Mouse (Mus musculus) midbrain, embryonic 12.5 days (tissue): ENCODE results near the gene Fras1. TPM values are rescaled to one million over a fixed set of nuclear protein-coding genes. Genes with fewer than 3 reads are reported as not detected.

Source experiments
- ATAC-seq: fragments of 200-750 bp; cut with Nextera tagmentation; 2 replicates; pipeline ENCODE4 v1.8.0; 2017; ENCODE audit warnings: low read depth, moderate TSS enrichment, moderate library complexity; ENCODE audit not compliant: low FRiP score
- H3K27ac ChIP-seq: fragments of 300-500 bp; sonication (generic); replicated peaks from 2 replicates; pipeline ENCODE4 v1.5.1; 2016; ENCODE audit warnings: mild to moderate bottlenecking
- H3K27me3 ChIP-seq: fragments of 300-500 bp; sonication (generic); 2 replicates; pipeline ENCODE4 v1.6.1; 2016; ENCODE audit warnings: mild to moderate bottlenecking
- H3K36me3 ChIP-seq: fragments of 300-500 bp; sonication (generic); 2 replicates; pipeline ENCODE4 v1.6.1; 2016
- H3K4me1 ChIP-seq: fragments of 300-500 bp; sonication (generic); 2 replicates; pipeline ENCODE4 v1.6.1; 2016
- H3K4me2 ChIP-seq: fragments of 300-500 bp; sonication (generic); replicated peaks from 2 replicates; pipeline ENCODE4 v1.6.1; 2016; ENCODE audit warnings: mild to moderate bottlenecking, moderate library complexity
- H3K4me3 ChIP-seq: fragments of 300-500 bp; sonication (generic); 2 replicates; pipeline ENCODE4 v1.5.1; 2016; ENCODE audit warnings: mild to moderate bottlenecking
- H3K9ac ChIP-seq: fragments of 300-500 bp; sonication (generic); replicated peaks from 2 replicates; pipeline ENCODE4 v1.6.1; 2016; ENCODE audit warnings: mild to moderate bottlenecking, moderate library complexity
- H3K9me3 ChIP-seq: fragments of 300-500 bp; sonication (generic); 2 replicates; pipeline ENCODE4 v1.6.1; 2016; ENCODE audit warnings: mild to moderate bottlenecking
- WGBS: fragments of 180-500 bp; shearing (Covaris S2); methylation state at CpG from one replicate; pipeline ENCODE4 v1.1.7; 2016; 5-methylcytosine and 5-hydroxymethylcytosine counted together
- polyA plus RNA-seq: library from polyadenylated mRNA; unstranded; fragments of >200 nt; fragmentation: Nextera tagmentation; extraction: Ambion mirVana; gene quantifications from 2 replicates; pipeline ENCODE4 v1.2.1, GENCODE M21; 2016

Gene Fras1
- polyA plus RNA-seq, 1 experiment from 2014 or later: 7.1 TPM

- no peaks in the 10 kb centered on the region for H3K9me3 ChIP-seq
- H3K36me3 ChIP-seq: no peaks in the 10 kb centered on the region
- no peak overlapping the region for H3K9ac ChIP-seq
- H3K4me2 ChIP-seq: no peak overlapping the region
- H3K27me3 ChIP-seq: no peaks in the 10 kb centered on the region
- WGBS: 87% methylated on average over 13 of the region's 13 CpGs
- H3K27ac ChIP-seq: no peak overlapping the region
- H3K4me3 ChIP-seq: no peak overlapping the region
- no peak for ATAC-seq
- H3K4me1 ChIP-seq: no peaks in the 10 kb centered on the region
These were observed 451.1 kb downstream of the Fras1 start for GRCm38 (mm10) chr5:96824769-96825327.

- Histone ChIP-seq H3K4me2 (no peak overlapping the region), H3K4me1 (no peaks in the 10 kb centered on the region), H3K27me3 (no peaks in the 10 kb centered on the region), H3K9ac (no peak overlapping the region), H3K9me3 (no peaks in the 10 kb centered on the region), H3K36me3 (no peaks in the 10 kb centered on the region), H3K4me3 (no peak overlapping the region), H3K27ac (no peak overlapping the region)
- WGBS: 75% methylated on average over 1 of the region's 1 CpGs
- ATAC-seq: no peak
These were observed 453.4 kb downstream of the Fras1 start for GRCm38 (mm10) chr5:96827176-96827575.

Other genes with a start within 250 kb of the Fras1 start
- 12.4 and 16.8 TPM in 2 replicates for gene Cnot6l, start 209.8 kb upstream of the Fras1 start, polyA plus RNA-seq
- gene Mrpl1, start 164.5 kb upstream of the Fras1 start, polyA plus RNA-seq: 20.5 and 22.5 TPM in 2 replicates